19 mouse cellular contexts compared by ENCODE assay signal in genomic region chr2:150056626-150057231, GRCm38 (mm10).
"Had no signal": no experiment of that assay in that cellular context is flagged by ENCODE, and none has a peak within 500 bp of the region (broad histone marks: within the 10 kb centered on the region; RNA-seq: fewer than 3 reads in every experiment).

No protein-coding gene starts in this region.

- H3K27me3 ChIP-seq: kidney, embryonic 15.5 days; limb, embryonic 12.5 days; limb, embryonic 15.5 days had no signal

- H3K4me1 ChIP-seq: kidney, embryonic 15.5 days; limb, embryonic 12.5 days; limb, embryonic 15.5 days had no signal

- H3K4me2 ChIP-seq: kidney, embryonic 15.5 days; limb, embryonic 12.5 days; limb, embryonic 15.5 days; liver, embryonic 11.5 days; lung, embryonic 14.5 days had no signal

- DNase-seq: kidney, adult 11 months; kidney, adult 8-10 months; kidney, postnatal 10 days; kidney, postnatal 4 days; left cerebral cortex, postnatal 4 days; liver, postnatal 0 days; lung, embryonic 14.5 days; thymus, adult 2 months; thymus, postnatal 14 days; thymus, postnatal 4 days had no signal

- ATAC-seq: liver, postnatal 0 days; lung, postnatal 0 days had no signal

- H3K9ac ChIP-seq: kidney, embryonic 15.5 days; limb, embryonic 12.5 days; limb, embryonic 15.5 days; liver, embryonic 14.5 days; liver, postnatal 0 days; lung, embryonic 14.5 days had no signal

- H3K27ac ChIP-seq: kidney, embryonic 15.5 days; limb, embryonic 12.5 days; limb, embryonic 15.5 days; liver, embryonic 14.5 days; macrophage; stomach, postnatal 0 days had no signal

- H3K36me3 ChIP-seq: kidney, embryonic 15.5 days; limb, embryonic 12.5 days; limb, embryonic 15.5 days had no signal

- H3K4me3 ChIP-seq: kidney, embryonic 15.5 days; limb, embryonic 12.5 days; limb, embryonic 15.5 days; myocyte had no signal

- H3K9me3 ChIP-seq: kidney, embryonic 15.5 days; limb, embryonic 12.5 days; limb, embryonic 15.5 days had no signal
